Mouse (Mus musculus) midbrain, embryonic 12.5 days (tissue): ENCODE measurements at regions not wholly inside any gene's neighbourhood (a gene's known extent, or its start where the extent isn't known, plus 50 kb on each side); places are given as distances from the start of the nearest gene placed in this dataset.
"Not testable (repeated sequence)": the region's sequence is repeated elsewhere in the genome, so short reads cannot be mapped to it uniquely, and the experiment has no call there.

Experiments used
- ATAC-seq: fragments of 200-750 bp; cut with Nextera tagmentation; 2 replicates; pipeline ENCODE4 v1.8.0; 2017; ENCODE audit warnings: low read depth, moderate TSS enrichment, moderate library complexity; ENCODE audit not compliant: low FRiP score
- H3K27ac ChIP-seq: fragments of 300-500 bp; sonication (generic); replicated peaks from 2 replicates; pipeline ENCODE4 v1.5.1; 2016; ENCODE audit warnings: mild to moderate bottlenecking
- H3K27me3 ChIP-seq: fragments of 300-500 bp; sonication (generic); 2 replicates; pipeline ENCODE4 v1.6.1; 2016; ENCODE audit warnings: mild to moderate bottlenecking
- H3K36me3 ChIP-seq: fragments of 300-500 bp; sonication (generic); 2 replicates; pipeline ENCODE4 v1.6.1; 2016
- H3K4me1 ChIP-seq: fragments of 300-500 bp; sonication (generic); 2 replicates; pipeline ENCODE4 v1.6.1; 2016
- H3K4me2 ChIP-seq: fragments of 300-500 bp; sonication (generic); replicated peaks from 2 replicates; pipeline ENCODE4 v1.6.1; 2016; ENCODE audit warnings: mild to moderate bottlenecking, moderate library complexity
- H3K4me3 ChIP-seq: fragments of 300-500 bp; sonication (generic); 2 replicates; pipeline ENCODE4 v1.5.1; 2016; ENCODE audit warnings: mild to moderate bottlenecking
- H3K9ac ChIP-seq: fragments of 300-500 bp; sonication (generic); replicated peaks from 2 replicates; pipeline ENCODE4 v1.6.1; 2016; ENCODE audit warnings: mild to moderate bottlenecking, moderate library complexity
- H3K9me3 ChIP-seq: fragments of 300-500 bp; sonication (generic); 2 replicates; pipeline ENCODE4 v1.6.1; 2016; ENCODE audit warnings: mild to moderate bottlenecking
- WGBS: fragments of 180-500 bp; shearing (Covaris S2); methylation state at CpG from one replicate; pipeline ENCODE4 v1.1.7; 2016; 5-methylcytosine and 5-hydroxymethylcytosine counted together

GRCm38 (mm10) chr7:36207525-36208260 lies 404.9 kb upstream of the Zfp507 start:
- H3K36me3 ChIP-seq: no peaks in the 10 kb centered on the region
- H3K4me2 ChIP-seq: no peak overlapping the region
- H3K9ac ChIP-seq: no peak overlapping the region
- H3K27ac ChIP-seq: no peak overlapping the region
- no peaks in the 10 kb centered on the region for H3K27me3 ChIP-seq
- 0 out of 2 replicates have a peak, but pooled peaks cover 2% of the 10 kb centered on the region for H3K4me1 ChIP-seq
- WGBS: 85% methylated on average over 17 of the region's 17 CpGs
- H3K9me3 ChIP-seq: no peaks in the 10 kb centered on the region
- no peak overlapping the region for H3K4me3 ChIP-seq
- no peak for ATAC-seq

- H3K4me1 ChIP-seq: no peaks in the 10 kb centered on the region
- no peak overlapping the region for H3K4me2 ChIP-seq
- no peaks in the 10 kb centered on the region for H3K27me3 ChIP-seq
- 91% methylated on average over 16 of the region's 16 CpGs for WGBS
- no peaks in the 10 kb centered on the region for H3K36me3 ChIP-seq
- no peak for ATAC-seq
- no peak overlapping the region for H3K9ac ChIP-seq
- no peaks in the 10 kb centered on the region for H3K9me3 ChIP-seq
- H3K4me3 ChIP-seq: no peak overlapping the region
- H3K27ac ChIP-seq: no peak overlapping the region
Measured at GRCm38 (mm10) chr7:36198091-36198700, 395.4 kb upstream of the Zfp507 start.

DNA sequence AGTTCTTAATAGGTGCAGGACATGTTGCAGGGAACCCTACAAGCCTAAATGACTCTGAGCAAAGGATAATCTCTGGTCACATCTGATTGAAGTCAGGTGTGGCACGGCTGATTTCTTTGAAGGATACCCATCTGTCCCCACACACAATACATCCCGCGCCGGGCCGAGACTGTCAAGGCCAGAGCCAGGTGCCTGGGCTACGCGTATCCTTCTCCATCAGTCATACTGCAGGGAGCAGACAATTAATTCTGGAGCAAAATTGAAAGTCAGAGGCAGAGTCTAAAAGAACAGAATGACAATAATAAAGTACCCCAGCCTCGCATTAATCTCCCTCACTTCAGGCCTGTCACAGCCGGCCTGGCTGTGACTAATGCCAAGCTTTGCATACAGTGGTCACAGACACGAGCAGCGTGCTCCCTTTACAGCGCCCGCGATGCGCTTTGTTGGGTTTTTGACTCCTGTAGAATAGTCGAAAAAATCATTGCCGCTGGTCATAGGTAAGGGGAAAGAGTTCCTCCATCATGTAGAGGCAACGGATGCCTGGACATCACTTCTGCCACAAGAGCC lies 393.4 kb upstream of the Zfp507 start:
- Histone ChIP-seq H3K9ac (no peak overlapping the region), H3K27ac (no peak overlapping the region)
- peak; percentile 44; the same call in 1 of the 2 replicates for ATAC-seq

GRCm38 (mm10) chr7:36192645-36193044 lies 389.8 kb upstream of the Zfp507 start:
- no peak overlapping the region for H3K4me2 ChIP-seq
- no peaks in the 10 kb centered on the region for H3K27me3 ChIP-seq
- H3K9ac ChIP-seq: no peak overlapping the region
- H3K36me3 ChIP-seq: no peaks in the 10 kb centered on the region
- H3K4me3 ChIP-seq: no peak overlapping the region
- ATAC-seq: no peak
- H3K9me3 ChIP-seq: no peaks in the 10 kb centered on the region
- no peaks in the 10 kb centered on the region for H3K4me1 ChIP-seq
- H3K27ac ChIP-seq: no peak overlapping the region
- 89% methylated on average over 8 of the region's 8 CpGs for WGBS

More for the DNA sequence above, 393.4 kb upstream of the Zfp507 start:
- H3K4me3 ChIP-seq: no peak overlapping the region
- H3K36me3 ChIP-seq: no peaks in the 10 kb centered on the region
- WGBS: 85% methylated on average over 18 of the region's 18 CpGs
- H3K9me3 ChIP-seq: no peaks in the 10 kb centered on the region
- no peaks in the 10 kb centered on the region for H3K4me1 ChIP-seq
- H3K4me2 ChIP-seq: no peak overlapping the region
- H3K27me3 ChIP-seq: no peaks in the 10 kb centered on the region

DNA sequence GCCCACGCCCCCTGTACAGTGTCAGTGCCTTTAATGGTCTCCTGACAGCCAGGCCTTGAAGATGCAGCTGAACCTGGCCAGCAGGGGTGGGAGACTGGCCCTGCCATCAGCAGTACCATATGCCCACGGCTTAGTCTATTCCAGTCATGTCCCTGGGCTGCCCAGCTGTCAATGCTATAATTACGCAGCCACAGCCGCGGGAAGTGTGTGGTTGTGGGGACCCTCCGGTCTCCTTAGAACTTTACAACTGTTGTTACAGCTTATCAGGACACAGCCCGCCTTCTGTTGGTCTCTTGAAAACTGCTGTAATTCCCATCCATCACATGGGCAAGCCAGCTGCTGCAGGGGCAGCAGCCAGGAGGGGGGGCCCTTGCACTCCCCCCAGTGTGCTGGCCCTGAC lies 375.1 kb upstream of the Zfp507 start:
- 79% methylated on average over 7 of the region's 7 CpGs for WGBS
- H3K27ac ChIP-seq: no peak overlapping the region

DNA sequence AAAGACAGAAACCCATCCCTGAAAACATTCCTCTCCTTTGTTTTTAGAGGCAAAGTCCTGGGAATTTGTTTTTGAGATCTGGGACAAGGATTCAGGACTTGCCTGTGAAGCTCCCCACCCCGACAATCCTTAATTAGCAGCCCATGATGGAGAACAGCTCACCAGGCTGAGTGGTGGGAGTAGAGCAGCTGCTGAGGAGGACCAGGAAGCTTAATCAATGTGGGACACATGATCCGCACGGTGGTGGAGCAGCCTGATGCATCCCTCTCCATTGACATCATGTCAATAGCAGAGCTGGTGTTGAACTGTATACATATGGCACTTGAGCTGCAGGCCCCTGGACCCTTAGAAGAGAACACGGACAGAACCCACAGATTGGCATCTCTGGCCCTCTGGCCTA lies 372.5 kb upstream of the Zfp507 start:
- H3K27ac ChIP-seq: no peak overlapping the region
- 90% methylated on average over 4 of the region's 4 CpGs for WGBS
- H3K4me2 ChIP-seq: no peak overlapping the region
- no peak overlapping the region for H3K4me3 ChIP-seq
- no peaks in the 10 kb centered on the region for H3K9me3 ChIP-seq
- ATAC-seq: no peak
- H3K27me3 ChIP-seq: no peaks in the 10 kb centered on the region
- H3K9ac ChIP-seq: no peak overlapping the region
- no peaks in the 10 kb centered on the region for H3K36me3 ChIP-seq
- no peaks in the 10 kb centered on the region for H3K4me1 ChIP-seq

More for the DNA sequence above, 375.1 kb upstream of the Zfp507 start:
- Histone ChIP-seq H3K36me3 (no peaks in the 10 kb centered on the region), H3K4me1 (no peaks in the 10 kb centered on the region), H3K9me3 (no peaks in the 10 kb centered on the region), H3K9ac (no peak overlapping the region), H3K4me3 (no peak overlapping the region), H3K27me3 (no peaks in the 10 kb centered on the region), H3K4me2 (no peak overlapping the region)
- no peak for ATAC-seq

DNA sequence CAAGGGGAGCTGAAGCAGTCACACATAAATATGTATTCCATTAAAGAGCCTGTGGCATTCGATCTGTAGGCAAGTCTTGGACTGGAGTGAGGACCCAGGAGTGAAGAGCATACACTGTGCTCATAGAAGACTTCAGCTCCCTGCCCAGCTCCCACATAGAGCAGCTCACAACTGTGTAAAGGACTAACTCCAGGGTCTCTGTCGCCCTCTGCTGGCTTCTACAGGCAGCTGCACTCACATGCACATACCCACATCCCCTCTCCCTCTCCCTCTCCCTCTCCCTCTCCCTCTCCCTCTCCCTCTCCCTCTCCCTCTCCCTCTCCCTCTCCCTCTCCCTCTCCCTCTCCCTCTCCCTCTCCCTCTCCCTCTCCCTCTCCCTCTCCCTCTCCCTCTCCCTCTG lies 369.7 kb upstream of the Zfp507 start:
- H3K36me3 ChIP-seq, H3K27ac ChIP-seq, H3K27me3 ChIP-seq, H3K9me3 ChIP-seq, H3K9ac ChIP-seq, H3K4me1 ChIP-seq, H3K4me2 ChIP-seq, ATAC-seq, H3K4me3 ChIP-seq: not testable (repeated sequence)
- 45% methylated on average over 2 of the region's 2 CpGs for WGBS

GRCm38 (mm10) chr7:36157270-36157945 lies 354.6 kb upstream of the Zfp507 start:
- 64% methylated on average over 22 of the region's 22 CpGs for WGBS
- peaks cover 6% of the 10 kb centered on the region; the same call in 1 of the 2 replicates for H3K4me1 ChIP-seq
- no peaks in the 10 kb centered on the region for H3K9me3 ChIP-seq
- H3K27ac ChIP-seq: no peak overlapping the region
- H3K9ac ChIP-seq: no peak overlapping the region
- H3K36me3 ChIP-seq: no peaks in the 10 kb centered on the region
- no peaks in the 10 kb centered on the region for H3K27me3 ChIP-seq
- no peak for ATAC-seq
- H3K4me3 ChIP-seq: no peak overlapping the region
- H3K4me2 ChIP-seq: no peak overlapping the region

DNA sequence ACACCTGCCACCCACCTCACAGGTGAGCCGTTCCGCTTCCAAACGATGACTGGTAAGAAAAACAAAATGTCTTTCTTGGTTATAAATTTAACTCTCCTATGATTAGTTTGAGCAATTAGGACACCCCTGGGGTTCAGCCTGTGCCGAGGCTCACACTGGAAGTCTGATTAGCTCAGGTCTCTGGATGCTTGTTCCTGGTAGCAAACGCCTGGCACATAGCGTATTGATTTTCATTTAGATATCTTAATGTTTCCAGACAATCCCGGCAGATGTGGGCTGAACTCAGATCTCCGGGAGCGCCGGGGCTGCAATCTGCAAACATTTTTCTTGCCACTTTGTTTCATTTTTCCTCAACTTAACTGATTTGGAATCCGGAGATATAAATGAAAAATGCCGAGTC lies 353.8 kb upstream of the Zfp507 start:
- Histone ChIP-seq H3K4me2 (no peak overlapping the region), H3K4me1 (peaks cover 9% of the 10 kb centered on the region; the same call in 1 of the 2 replicates), H3K9me3 (no peaks in the 10 kb centered on the region), H3K36me3 (no peaks in the 10 kb centered on the region), H3K27ac (no peak overlapping the region), H3K9ac (no peak overlapping the region), H3K27me3 (no peaks in the 10 kb centered on the region), H3K4me3 (no peak overlapping the region)
- ATAC-seq: no peak
- 82% methylated on average over 12 of the region's 12 CpGs for WGBS

- WGBS: 65% methylated on average over 2 of the region's 2 CpGs
- no peaks in the 10 kb centered on the region for H3K27me3 ChIP-seq
- no peak for ATAC-seq
Measured at GRCm38 (mm10) chr7:36155576-36155975, 352.8 kb upstream of the Zfp507 start.

DNA sequence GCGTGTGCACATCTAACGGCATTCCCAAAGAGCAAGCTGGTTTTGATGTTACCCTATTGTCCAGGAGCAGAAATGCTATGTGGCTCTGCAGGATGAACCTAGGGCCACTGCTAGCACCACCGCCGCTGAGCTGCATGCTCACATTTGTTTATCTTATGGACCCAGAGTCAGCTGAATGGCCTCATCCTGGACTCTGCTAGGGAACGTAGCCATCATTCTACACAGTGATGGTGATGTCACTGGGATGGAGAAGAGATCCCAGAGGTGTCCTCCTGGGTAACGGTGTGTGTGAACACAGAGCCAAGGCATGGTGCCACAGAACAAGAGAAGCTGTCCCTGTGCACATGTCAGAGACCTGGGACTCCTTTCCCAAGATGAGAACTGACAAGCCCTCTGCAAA lies 352.4 kb upstream of the Zfp507 start:
- peaks cover 16% of the 10 kb centered on the region for H3K4me1 ChIP-seq
- ATAC-seq: no peak
- no peak overlapping the region for H3K4me3 ChIP-seq

More at GRCm38 (mm10) chr7:36155576-36155975, 352.8 kb upstream of the Zfp507 start:
- H3K9ac ChIP-seq: no peak overlapping the region
- H3K4me3 ChIP-seq: no peak overlapping the region
- no peaks in the 10 kb centered on the region for H3K36me3 ChIP-seq
- no peak overlapping the region for H3K27ac ChIP-seq
- no peak overlapping the region for H3K4me2 ChIP-seq
- H3K9me3 ChIP-seq: no peaks in the 10 kb centered on the region
- peaks cover 16% of the 10 kb centered on the region for H3K4me1 ChIP-seq

More for the DNA sequence above, 352.4 kb upstream of the Zfp507 start:
- Histone ChIP-seq H3K4me2 (no peak overlapping the region), H3K9ac (no peak overlapping the region), H3K36me3 (no peaks in the 10 kb centered on the region), H3K9me3 (no peaks in the 10 kb centered on the region), H3K27me3 (no peaks in the 10 kb centered on the region), H3K27ac (no peak overlapping the region)
- WGBS: 90% methylated on average over 6 of the region's 6 CpGs
